Mouse (Mus musculus): ENCODE measurements at regions not wholly inside any gene's neighbourhood (a gene's known extent, or its start where the extent isn't known, plus 50 kb on each side); places are given as distances from the start of the nearest gene placed in this dataset.

DNA sequence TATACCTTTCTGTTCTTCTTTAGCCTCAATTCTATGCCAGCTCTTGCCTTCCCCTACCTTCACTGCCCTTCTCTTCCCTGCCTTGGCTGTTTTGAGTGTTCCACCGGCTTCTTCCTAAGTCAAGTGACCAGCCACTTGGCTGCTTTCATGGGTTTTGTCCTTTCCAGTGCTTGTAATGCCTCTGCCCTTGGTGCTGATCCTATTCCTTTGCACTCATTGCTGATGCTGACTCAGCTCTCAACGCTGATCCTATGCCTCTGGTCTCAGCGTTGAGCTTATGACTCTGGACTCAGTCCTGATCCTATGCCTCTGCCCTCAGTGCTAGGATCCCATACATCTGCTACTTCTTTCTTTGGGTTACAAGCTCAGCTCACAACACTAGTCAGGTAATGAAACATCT is 60.3 kb upstream of the Tom1l1 start:
- Histone ChIP-seq H3K4me3 (replicated peaks; ENCODE audit: low read length) (no peak overlapping the region), H3K27me3 (replicated peaks; ENCODE audit: control insufficient read depth, insufficient read depth, low read length) (no peaks in the 10 kb centered on the region), H3K4me1 (replicated peaks; ENCODE audit: control insufficient read depth, insufficient read depth, low read length) (no peaks in the 10 kb centered on the region), H3K27ac (ENCODE audit: low read length) (no peak overlapping the region), H3K9me3 (ENCODE audit: control insufficient read depth, low read length) (no peaks in the 10 kb centered on the region), H3K9ac (replicated peaks; ENCODE audit: low read depth, low read length) (no peak overlapping the region), H3K4me2 (ENCODE audit: low read length) (no peak overlapping the region), H3K36me3 (ENCODE audit: control insufficient read depth, insufficient read depth) (no peaks in the 10 kb centered on the region)
- no peak for ATAC-seq
- 74% methylated on average over 3 of the region's 3 CpGs for WGBS

DNA sequence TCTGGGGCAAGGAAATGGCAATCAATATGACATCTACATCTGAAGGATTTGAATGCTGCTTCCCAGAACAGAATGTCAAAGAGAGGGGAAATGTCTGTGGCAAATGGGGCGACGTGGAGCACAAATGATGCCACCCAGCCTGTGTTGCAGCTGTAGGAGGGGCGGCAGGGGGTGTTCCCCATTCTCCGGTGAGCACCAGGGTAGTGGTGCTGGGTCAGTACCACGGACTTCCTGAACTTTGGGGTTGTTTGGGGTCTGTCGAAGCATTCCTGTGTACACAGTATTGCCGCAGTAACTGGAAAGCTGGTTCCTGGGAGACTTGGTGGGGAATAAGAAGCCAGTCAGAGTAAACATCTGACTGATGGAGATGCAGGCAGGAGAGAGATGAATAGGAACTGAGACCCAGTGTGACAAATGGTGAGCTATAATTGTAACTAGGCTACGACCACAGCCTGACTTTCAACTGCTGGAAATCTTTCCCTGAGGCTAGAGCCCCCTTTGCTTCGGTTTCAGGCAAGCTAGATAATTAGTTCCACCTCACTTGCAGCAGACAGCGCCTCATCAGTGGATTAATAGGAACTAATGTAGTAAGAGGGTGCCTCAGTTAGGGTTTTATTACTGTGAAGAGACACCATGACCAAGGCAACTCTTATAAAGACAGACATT is 53.9 kb upstream of the Tom1l1 start:
- no peak overlapping the region for H3K4me2 ChIP-seq (ENCODE audit: low read length)
- H3K9ac ChIP-seq (replicated peaks; ENCODE audit: low read depth, low read length): no peak overlapping the region
- no peaks in the 10 kb centered on the region for H3K4me1 ChIP-seq (replicated peaks; ENCODE audit: control insufficient read depth, insufficient read depth, low read length)
- H3K27me3 ChIP-seq (replicated peaks; ENCODE audit: control insufficient read depth, insufficient read depth, low read length): no peaks in the 10 kb centered on the region
- H3K4me3 ChIP-seq (replicated peaks; ENCODE audit: low read length): no peak overlapping the region
- WGBS: 57% methylated on average over 10 of the region's 10 CpGs
- no peak overlapping the region for H3K27ac ChIP-seq (ENCODE audit: low read length)
- no peaks in the 10 kb centered on the region for H3K9me3 ChIP-seq (ENCODE audit: control insufficient read depth, low read length)
- no peak for ATAC-seq
- no peaks in the 10 kb centered on the region for H3K36me3 ChIP-seq (ENCODE audit: control insufficient read depth, insufficient read depth)

DNA sequence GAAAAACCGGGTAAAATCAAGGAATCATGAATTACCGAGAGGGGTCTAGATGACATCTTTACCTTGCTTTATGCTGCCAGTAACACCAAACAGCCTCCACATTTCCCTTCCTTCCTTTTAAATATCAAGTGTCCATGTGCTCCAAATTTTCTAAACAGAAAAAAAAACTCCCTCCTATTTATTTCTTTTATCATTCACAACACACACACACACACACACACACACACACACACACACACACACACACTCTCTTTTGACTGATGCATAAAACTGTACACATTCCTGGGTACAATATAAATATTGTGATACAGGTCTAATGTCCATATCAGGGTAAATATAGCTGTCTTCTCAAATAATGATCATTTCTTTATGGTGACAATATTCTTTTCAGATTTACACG is 51.3 kb upstream of the Tom1l1 start:
- 55% methylated on average over 3 of the region's 3 CpGs for WGBS
- no peak overlapping the region for H3K4me2 ChIP-seq (ENCODE audit: low read length)
- no peak overlapping the region for H3K27ac ChIP-seq (ENCODE audit: low read length)
- H3K9me3 ChIP-seq (ENCODE audit: control insufficient read depth, low read length): no peaks in the 10 kb centered on the region
- no peaks in the 10 kb centered on the region for H3K27me3 ChIP-seq (replicated peaks; ENCODE audit: control insufficient read depth, insufficient read depth, low read length)
- H3K4me1 ChIP-seq (replicated peaks; ENCODE audit: control insufficient read depth, insufficient read depth, low read length): no peaks in the 10 kb centered on the region
- no peak overlapping the region for H3K4me3 ChIP-seq (replicated peaks; ENCODE audit: low read length)
- no peak for ATAC-seq
- no peak overlapping the region for H3K9ac ChIP-seq (replicated peaks; ENCODE audit: low read depth, low read length)
- no peaks in the 10 kb centered on the region for H3K36me3 ChIP-seq (ENCODE audit: control insufficient read depth, insufficient read depth)

DNA sequence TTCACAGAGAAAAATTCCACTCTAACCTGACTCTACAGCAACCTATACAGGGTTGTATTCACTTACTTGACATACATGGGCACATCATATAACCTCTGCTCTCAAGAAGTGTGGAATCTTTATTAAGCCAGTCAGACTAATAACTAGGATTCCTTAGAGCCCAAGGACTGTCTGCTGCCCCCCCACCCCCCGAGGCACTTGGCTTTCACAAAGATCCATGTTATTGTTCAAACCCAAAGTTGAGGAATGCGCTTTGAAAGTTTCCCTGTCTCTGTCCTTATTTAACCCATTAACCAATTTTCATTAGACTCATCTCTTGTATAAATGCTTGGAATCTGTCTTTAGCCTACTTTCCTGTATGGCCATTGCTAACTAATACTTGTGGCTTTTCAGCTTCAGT is 50.6 kb upstream of the Tom1l1 start:
- Histone ChIP-seq H3K9ac (replicated peaks; ENCODE audit: low read depth, low read length) (no peak overlapping the region), H3K4me1 (replicated peaks; ENCODE audit: control insufficient read depth, insufficient read depth, low read length) (no peaks in the 10 kb centered on the region), H3K36me3 (ENCODE audit: control insufficient read depth, insufficient read depth) (no peaks in the 10 kb centered on the region), H3K27me3 (replicated peaks; ENCODE audit: control insufficient read depth, insufficient read depth, low read length) (no peaks in the 10 kb centered on the region), H3K9me3 (ENCODE audit: control insufficient read depth, low read length) (no peaks in the 10 kb centered on the region), H3K4me2 (ENCODE audit: low read length) (no peak overlapping the region), H3K27ac (ENCODE audit: low read length) (no peak overlapping the region), H3K4me3 (replicated peaks; ENCODE audit: low read length) (no peak overlapping the region)
- WGBS: 59% methylated on average over 2 of the region's 2 CpGs
- no peak for ATAC-seq

All from forebrain, embryonic 16.5 days (tissue).